Mouse (Mus musculus): ENCODE results near the gene A830005F24Rik. TPM values are rescaled to one million over a fixed set of nuclear protein-coding genes. Genes with fewer than 3 reads are reported as not detected.

A830005F24Rik gene
- polyA plus RNA-seq (2015; fragmentation: Nextera tagmentation; extraction: Ambion mirVana) = 1.9 and 2.5 TPM in 2 replicates

- no peaks in the 10 kb centered on the region for H3K9me3 ChIP-seq (ENCODE audit: control insufficient read depth, low read length)
- no peaks in the 10 kb centered on the region for H3K27me3 ChIP-seq (replicated peaks; ENCODE audit: control insufficient read depth, insufficient read depth, low read length)
- peak within 1 kb of the TSS; percentile 80 for H3K9ac ChIP-seq (replicated peaks; ENCODE audit: low read depth, low read length)
- no peaks in the 10 kb centered on the region for H3K36me3 ChIP-seq (ENCODE audit: control insufficient read depth, insufficient read depth)
- peak within 1 kb of the TSS; percentile 96 for H3K4me2 ChIP-seq (ENCODE audit: low read length)
- H3K4me3 ChIP-seq (replicated peaks; ENCODE audit: low read length) = peak within 1 kb of the TSS; percentile 69
- 0 out of 2 replicates have a peak within 1 kb of the TSS, but pooled peaks have one; percentile 6 for H3K27ac ChIP-seq (ENCODE audit: low read length)
- 2% methylated on average over 34 of the region's 34 CpGs for WGBS
- peaks cover 9% of the 10 kb centered on the region for H3K4me1 ChIP-seq (replicated peaks; ENCODE audit: control insufficient read depth, insufficient read depth, low read length)
- ATAC-seq = peak; percentile 99
These were observed at the start of gene A830005F24Rik, which contains the start of gene Zfp169 for GRCm38 (mm10) chr13:48513003-48513929. TSS of gene A830005F24Rik (plus strand) at chr13:48513570. TSS of gene Zfp169 (minus strand) at chr13:48513451.

DNA sequence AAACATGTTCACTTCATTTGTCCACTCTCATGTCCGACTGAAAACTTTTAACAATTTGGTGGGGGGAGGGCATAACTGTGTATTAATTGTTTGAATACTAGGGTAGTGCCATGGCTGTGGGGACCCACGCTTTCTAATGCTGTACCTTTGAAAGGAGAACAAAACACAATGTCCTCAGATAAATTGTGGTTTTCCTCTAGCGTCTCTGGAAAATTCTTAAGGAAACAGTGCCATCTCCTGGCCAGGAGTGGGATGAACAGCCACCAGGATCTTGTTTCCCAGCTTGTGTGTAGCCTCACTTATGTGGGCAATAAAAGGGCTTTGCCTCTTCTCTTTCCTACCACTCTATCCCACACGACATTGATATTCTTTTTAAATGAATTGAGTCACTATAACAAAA lies 49.2 kb upstream of the A830005F24Rik start:
- no peak overlapping the region for H3K4me2 ChIP-seq (ENCODE audit: low read length)
- 8% methylated on average over 4 of the region's 4 CpGs for WGBS
- H3K9ac ChIP-seq (replicated peaks; ENCODE audit: low read depth, low read length) = no peak overlapping the region
- peak; percentile 66 for ATAC-seq
- no peak overlapping the region for H3K4me3 ChIP-seq (replicated peaks; ENCODE audit: low read length)
- peaks cover 21% of the 10 kb centered on the region for H3K4me1 ChIP-seq (replicated peaks; ENCODE audit: control insufficient read depth, insufficient read depth, low read length)
- no peaks in the 10 kb centered on the region for H3K9me3 ChIP-seq (ENCODE audit: control insufficient read depth, low read length)
- no peak overlapping the region for H3K27ac ChIP-seq (ENCODE audit: low read length)
- H3K27me3 ChIP-seq (replicated peaks; ENCODE audit: control insufficient read depth, insufficient read depth, low read length) = no peaks in the 10 kb centered on the region
- no peaks in the 10 kb centered on the region for H3K36me3 ChIP-seq (ENCODE audit: control insufficient read depth, insufficient read depth)

DNA sequence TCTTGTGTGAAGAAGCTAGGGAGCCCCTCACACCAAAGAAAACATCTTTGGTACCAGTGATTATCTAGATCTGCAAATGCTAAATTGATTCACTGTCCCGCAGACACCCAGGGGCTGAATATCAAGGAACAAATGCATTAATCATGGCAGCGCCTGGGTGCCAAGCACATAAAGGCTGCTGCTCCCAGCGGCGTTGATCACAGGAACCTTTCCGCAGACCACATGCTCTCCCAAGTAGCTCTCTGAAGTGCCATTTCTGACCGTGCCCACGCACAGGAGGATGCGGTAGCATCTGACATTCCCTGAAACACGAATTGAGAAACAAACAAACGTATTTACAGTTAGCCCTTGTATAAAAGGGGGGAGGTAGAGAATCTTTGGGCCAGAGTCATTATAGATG lies 47.2 kb upstream of the A830005F24Rik start:
- no peak overlapping the region for H3K27ac ChIP-seq (ENCODE audit: low read length)
- no peak for ATAC-seq

DNA sequence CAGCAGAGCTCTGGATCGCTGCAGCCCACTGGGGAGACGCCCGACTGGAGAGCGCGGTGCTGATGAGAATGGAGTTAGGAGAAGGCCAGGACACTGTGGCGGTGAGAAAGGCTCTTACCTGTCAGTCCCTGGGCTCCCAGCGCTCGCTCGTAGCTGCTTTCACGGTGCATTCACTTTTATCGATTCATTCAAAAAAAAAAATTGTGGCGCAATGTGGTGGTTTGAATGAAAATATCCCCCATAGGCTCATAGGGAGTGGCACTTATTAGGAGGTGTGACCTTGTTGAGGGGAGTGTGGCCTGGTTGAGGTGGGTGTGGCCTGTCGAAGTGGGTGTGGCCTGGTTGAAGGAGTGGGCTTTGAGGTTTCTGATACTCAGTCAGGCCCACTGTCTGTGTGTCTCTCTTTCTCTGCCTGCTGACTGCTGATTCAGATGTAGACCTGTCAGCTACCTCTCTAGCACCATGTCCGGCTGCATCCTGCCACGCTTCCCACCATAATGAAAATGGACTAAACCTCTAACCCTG lies 44.7 kb upstream of the A830005F24Rik start:
- Histone ChIP-seq H3K4me2 (ENCODE audit: low read length) (no peak overlapping the region), H3K36me3 (ENCODE audit: control insufficient read depth, insufficient read depth) (no peaks in the 10 kb centered on the region), H3K9me3 (ENCODE audit: control insufficient read depth, low read length) (no peaks in the 10 kb centered on the region), H3K27me3 (replicated peaks; ENCODE audit: control insufficient read depth, insufficient read depth, low read length) (no peaks in the 10 kb centered on the region), H3K4me3 (replicated peaks; ENCODE audit: low read length) (no peak overlapping the region), H3K27ac (ENCODE audit: low read length) (no peak overlapping the region), H3K9ac (replicated peaks; ENCODE audit: low read depth, low read length) (no peak overlapping the region), H3K4me1 (replicated peaks; ENCODE audit: control insufficient read depth, insufficient read depth, low read length) (peaks cover 21% of the 10 kb centered on the region)
- ATAC-seq = no peak
- WGBS = 68% methylated on average over 15 of the region's 15 CpGs

More for the DNA sequence above, 47.2 kb upstream of the A830005F24Rik start:
- H3K4me2 ChIP-seq (ENCODE audit: low read length) = no peak overlapping the region
- no peaks in the 10 kb centered on the region for H3K36me3 ChIP-seq (ENCODE audit: control insufficient read depth, insufficient read depth)
- WGBS = 38% methylated on average over 10 of the region's 10 CpGs
- no peak overlapping the region for H3K9ac ChIP-seq (replicated peaks; ENCODE audit: low read depth, low read length)
- H3K4me1 ChIP-seq (replicated peaks; ENCODE audit: control insufficient read depth, insufficient read depth, low read length) = peaks cover 21% of the 10 kb centered on the region
- H3K4me3 ChIP-seq (replicated peaks; ENCODE audit: low read length) = no peak overlapping the region
- H3K9me3 ChIP-seq (ENCODE audit: control insufficient read depth, low read length) = no peaks in the 10 kb centered on the region
- H3K27me3 ChIP-seq (replicated peaks; ENCODE audit: control insufficient read depth, insufficient read depth, low read length) = no peaks in the 10 kb centered on the region

DNA sequence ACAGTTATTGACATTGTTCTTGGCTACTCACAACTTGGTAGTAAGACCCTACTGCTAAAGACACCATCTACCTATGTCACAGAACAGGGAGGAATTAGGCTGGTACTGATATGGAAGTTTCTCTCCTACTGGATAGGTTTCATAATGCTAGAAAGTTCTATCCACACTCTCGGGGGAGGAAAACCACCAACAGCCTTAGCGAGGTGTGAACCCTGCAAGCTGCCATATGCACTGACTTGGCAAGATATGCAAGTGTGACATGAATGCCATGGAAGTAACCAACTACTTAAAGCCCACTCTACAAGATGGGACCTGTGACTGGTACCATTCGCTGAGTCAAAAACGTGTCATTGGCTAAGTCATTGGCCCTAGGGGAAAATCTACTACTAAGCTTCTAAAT lies 29.8 kb upstream of the A830005F24Rik start:
- Histone ChIP-seq H3K27me3 (replicated peaks; ENCODE audit: control insufficient read depth, insufficient read depth, low read length) (no peaks in the 10 kb centered on the region), H3K9me3 (ENCODE audit: control insufficient read depth, low read length) (no peaks in the 10 kb centered on the region), H3K27ac (ENCODE audit: low read length) (no peak overlapping the region), H3K4me2 (ENCODE audit: low read length) (no peak overlapping the region), H3K36me3 (ENCODE audit: control insufficient read depth, insufficient read depth) (peaks cover 12% of the 10 kb centered on the region), H3K4me3 (replicated peaks; ENCODE audit: low read length) (no peak overlapping the region), H3K4me1 (replicated peaks; ENCODE audit: control insufficient read depth, insufficient read depth, low read length) (no peaks in the 10 kb centered on the region), H3K9ac (replicated peaks; ENCODE audit: low read depth, low read length) (no peak overlapping the region)
- WGBS = 85% methylated on average over 4 of the region's 4 CpGs
- no peak for ATAC-seq

- H3K27me3 ChIP-seq (replicated peaks; ENCODE audit: control insufficient read depth, insufficient read depth, low read length) = no peaks in the 10 kb centered on the region
- H3K4me1 ChIP-seq (replicated peaks; ENCODE audit: control insufficient read depth, insufficient read depth, low read length) = no peaks in the 10 kb centered on the region
- no peak for ATAC-seq
- H3K9ac ChIP-seq (replicated peaks; ENCODE audit: low read depth, low read length) = no peak overlapping the region
- 91% methylated on average over 35 of the region's 35 CpGs for WGBS
- no peak overlapping the region for H3K4me3 ChIP-seq (replicated peaks; ENCODE audit: low read length)
- peaks cover 36% of the 10 kb centered on the region for H3K36me3 ChIP-seq (ENCODE audit: control insufficient read depth, insufficient read depth)
- H3K9me3 ChIP-seq (ENCODE audit: control insufficient read depth, low read length) = peaks cover 2% of the 10 kb centered on the region; the same call in 1 of the 2 replicates
- no peak overlapping the region for H3K4me2 ChIP-seq (ENCODE audit: low read length)
- H3K27ac ChIP-seq (ENCODE audit: low read length) = no peak overlapping the region
These were observed 22.8 kb upstream of the A830005F24Rik start for GRCm38 (mm10) chr13:48490396-48491182.

- H3K4me3 ChIP-seq (replicated peaks; ENCODE audit: low read length) = no peak overlapping the region
- peaks cover 8% of the 10 kb centered on the region for H3K4me1 ChIP-seq (replicated peaks; ENCODE audit: control insufficient read depth, insufficient read depth, low read length)
- peaks cover 2% of the 10 kb centered on the region; the same call in 1 of the 2 replicates for H3K9me3 ChIP-seq (ENCODE audit: control insufficient read depth, low read length)
- ATAC-seq = no peak
- no peak overlapping the region for H3K9ac ChIP-seq (replicated peaks; ENCODE audit: low read depth, low read length)
- H3K27me3 ChIP-seq (replicated peaks; ENCODE audit: control insufficient read depth, insufficient read depth, low read length) = no peaks in the 10 kb centered on the region
- peaks cover 35% of the 10 kb centered on the region for H3K36me3 ChIP-seq (ENCODE audit: control insufficient read depth, insufficient read depth)
- H3K4me2 ChIP-seq (ENCODE audit: low read length) = no peak overlapping the region
- 86% methylated on average over 5 of the region's 5 CpGs for WGBS
- H3K27ac ChIP-seq (ENCODE audit: low read length) = no peak overlapping the region
These were observed 20.2 kb upstream of the A830005F24Rik start for GRCm38 (mm10) chr13:48493183-48493582.

GRCm38 (mm10) chr13:48497693-48498221 lies 15.6 kb upstream of the A830005F24Rik start:
- 0 out of 2 replicates have a peak overlapping the region, but pooled peaks have one; percentile 25 for H3K9ac ChIP-seq (replicated peaks; ENCODE audit: low read depth, low read length)

More at GRCm38 (mm10) chr13:48497693-48498221, 15.6 kb upstream of the A830005F24Rik start:
- Histone ChIP-seq H3K27ac (ENCODE audit: low read length) (no peak overlapping the region), H3K36me3 (ENCODE audit: control insufficient read depth, insufficient read depth) (peaks cover 12% of the 10 kb centered on the region), H3K27me3 (replicated peaks; ENCODE audit: control insufficient read depth, insufficient read depth, low read length) (no peaks in the 10 kb centered on the region), H3K4me3 (replicated peaks; ENCODE audit: low read length) (peak overlapping the region; percentile 39), H3K4me2 (ENCODE audit: low read length) (peak overlapping the region; percentile 49), H3K4me1 (replicated peaks; ENCODE audit: control insufficient read depth, insufficient read depth, low read length) (peaks cover 13% of the 10 kb centered on the region), H3K9me3 (ENCODE audit: control insufficient read depth, low read length) (peaks cover 2% of the 10 kb centered on the region; the same call in 1 of the 2 replicates)
- peak; percentile 98 for ATAC-seq
- WGBS = 5% methylated on average over 15 of the region's 15 CpGs

Data from forebrain, embryonic 16.5 days (tissue).